Mouse (Mus musculus) cerebellum, adult 11 months (tissue): ENCODE results near the gene Tsga13.

Experiments used
- DNase-seq: peaks from one replicate; pipeline ENCODE4 v3.0.0; 2022

Tsga13 gene

DNA sequence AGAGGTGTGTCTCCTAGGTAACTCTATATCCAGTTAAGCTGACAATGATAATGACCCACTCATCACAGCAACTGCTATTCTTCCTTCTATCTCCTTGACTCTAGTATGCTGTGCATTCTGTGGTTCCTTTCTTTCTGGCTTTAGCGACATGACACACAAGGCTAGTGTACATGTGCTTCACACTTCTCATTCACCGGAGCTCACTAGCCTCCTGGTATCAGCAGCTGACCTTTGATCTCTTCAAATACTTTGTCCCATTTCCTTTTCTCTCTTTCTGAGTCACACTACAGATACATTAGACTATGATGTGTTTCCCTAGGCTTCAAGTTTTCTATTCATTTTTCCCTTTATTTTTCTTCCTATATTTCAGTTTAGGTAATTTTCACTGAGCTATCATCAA lies 60.2 kb downstream of the Tsga13 start:
- no peak for DNase-seq

DNA sequence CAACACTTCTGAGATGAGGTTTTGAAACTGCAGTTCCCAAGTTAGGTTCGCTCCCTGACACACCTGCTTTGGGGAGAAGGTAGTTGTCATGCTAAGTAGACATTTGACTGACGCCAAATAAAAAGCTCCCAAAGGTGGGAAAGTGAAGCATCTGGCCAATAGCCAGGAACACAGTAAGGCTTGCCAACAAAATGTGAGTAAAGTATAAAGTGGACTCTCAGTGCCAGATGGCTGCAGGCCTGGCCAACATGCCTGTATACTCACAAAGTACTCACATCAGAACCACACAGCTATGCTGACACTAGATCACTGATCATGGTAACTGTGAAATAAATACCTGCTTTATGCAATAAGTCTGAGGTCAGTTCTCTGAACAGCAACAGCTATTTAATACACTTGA lies 65.6 kb downstream of the Tsga13 start:
- DNase-seq: peak; percentile 11
